Mouse (Mus musculus): Measurements from ENCODE around the gene Rabgef1. TPM values are rescaled to one million over a fixed set of nuclear protein-coding genes. Genes with fewer than 3 reads are reported as not detected.

The Rabgef1 gene
- polyA plus RNA-seq, 1 experiment from 2014 or later = 35.7 TPM

Other genes with a start within 250 kb of the Rabgef1 start
- 32.4 and 37.6 TPM in 2 replicates for gene Vkorc1l1, start 229.8 kb upstream of the Rabgef1 start, polyA plus RNA-seq (2014; fragmentation: Nextera tagmentation; extraction: Ambion mirVana)
- 36.4 and 37.0 TPM in 2 replicates for gene Gusb, start 168.7 kb upstream of the Rabgef1 start, polyA plus RNA-seq (2014; fragmentation: Nextera tagmentation; extraction: Ambion mirVana)
- 41.3 and 41.5 TPM in 2 replicates for gene Asl, start 142.6 kb upstream of the Rabgef1 start, polyA plus RNA-seq (2014; fragmentation: Nextera tagmentation; extraction: Ambion mirVana)
- 49.2 and 51.9 TPM in 2 replicates for gene Crcp, start 142.5 kb upstream of the Rabgef1 start, polyA plus RNA-seq (2014; fragmentation: Nextera tagmentation; extraction: Ambion mirVana)
- 62.2 and 63.0 TPM in 2 replicates for gene Tpst1, start 98.5 kb upstream of the Rabgef1 start, polyA plus RNA-seq (2014; fragmentation: Nextera tagmentation; extraction: Ambion mirVana)
- 15.3 and 18.1 TPM in 2 replicates for gene Kctd7, start 26.9 kb upstream of the Rabgef1 start, polyA plus RNA-seq (2014; fragmentation: Nextera tagmentation; extraction: Ambion mirVana)
- gene Tmem248, start 45.3 kb downstream of the Rabgef1 start, polyA plus RNA-seq (2014; fragmentation: Nextera tagmentation; extraction: Ambion mirVana) = 31.3 and 36.5 TPM in 2 replicates
- gene Sbds, start 83.7 kb downstream of the Rabgef1 start, polyA plus RNA-seq (2014; fragmentation: Nextera tagmentation; extraction: Ambion mirVana) = 48.2 and 49.9 TPM in 2 replicates
- 20.8 and 27.2 TPM in 2 replicates for gene Tyw1, start 83.8 kb downstream of the Rabgef1 start, polyA plus RNA-seq (2014; fragmentation: Nextera tagmentation; extraction: Ambion mirVana)
- 19.7 and 24.3 TPM in 2 replicates for gene Caln1, start 197.7 kb downstream of the Rabgef1 start, polyA plus RNA-seq (2014; fragmentation: Nextera tagmentation; extraction: Ambion mirVana)
- gene A330070K13Rik, start 212.8 kb downstream of the Rabgef1 start, polyA plus RNA-seq (2014; fragmentation: Nextera tagmentation; extraction: Ambion mirVana) = not detected in 2 replicates